Mouse (Mus musculus) large intestine, adult 2 months (tissue): Measurements from ENCODE around the gene Foxa1. TPM values are rescaled to one million over a fixed set of nuclear protein-coding genes. Genes with fewer than 3 reads are reported as not detected.

Experiments used
- DNase-seq: peaks from one replicate; pipeline ENCODE4 v3.0.0-alpha.2; 2012; ENCODE audit warnings: low read depth, low spot score
- WGBS: fragments of 180-500 bp; shearing (Covaris S2); methylation state at CpG from one replicate; pipeline ENCODE4 v1.1.7; 2018; 5-methylcytosine and 5-hydroxymethylcytosine counted together
- polyA plus RNA-seq: library from polyadenylated mRNA; depleted of rRNA; stranded (reverse); fragments of >200 nt; gene quantifications from 2 replicates; pipeline ENCODE4 v1.2.3, GENCODE M21; 2012; rRNA removed

Gene Foxa1
- polyA plus RNA-seq, 1 experiment, result 10.7 TPM

- WGBS, result 25% methylated on average over 7 of the region's 7 CpGs
- no peak for DNase-seq
Measured at GRCm38 (mm10) chr12:57505329-57505728, 41.4 kb downstream of the Foxa1 start.

GRCm38 (mm10) chr12:57500246-57500645 is 46.5 kb downstream of the Foxa1 start:
- 73% methylated on average over 7 of the region's 7 CpGs for WGBS
- no peak for DNase-seq

- WGBS, result 17% methylated on average over 6 of the region's 6 CpGs
- no peak for DNase-seq
Measured at GRCm38 (mm10) chr12:57496347-57497119, 50.2 kb downstream of the Foxa1 start.

Other genes starting within 250 kb of the Foxa1 start
- 0.33 and 0.71 TPM in 2 replicates for gene Ttc6, start 17.2 kb upstream of the Foxa1 start, polyA plus RNA-seq